Mouse (Mus musculus): ENCODE data around the gene Abraxas1.

Abraxas1 gene

GRCm38 (mm10) chr5:100779002-100779401 is 41.8 kb downstream of the Abraxas1 start:
- TF ChIP-seq GATA4 (IDR thresholded peaks at IDR 0.05; ENCODE audit: insufficient replicate concordance, low read length) = no peak

GRCm38 (mm10) chr5:100776900-100777299 is 43.9 kb downstream of the Abraxas1 start:
- no peak for TF ChIP-seq GATA4 (IDR thresholded peaks at IDR 0.05; ENCODE audit: insufficient replicate concordance, low read length)

- TF ChIP-seq GATA4 (IDR thresholded peaks at IDR 0.05; ENCODE audit: insufficient replicate concordance, low read length) = no peak
Measured at GRCm38 (mm10) chr5:100775778-100776404, 44.9 kb downstream of the Abraxas1 start.

- TF ChIP-seq GATA4 (IDR thresholded peaks at IDR 0.05; ENCODE audit: insufficient replicate concordance, low read length) = no peak
Measured at GRCm38 (mm10) chr5:100771575-100771974, 49.2 kb downstream of the Abraxas1 start.

- no peak for TF ChIP-seq GATA4 (IDR thresholded peaks at IDR 0.05; ENCODE audit: insufficient replicate concordance, low read length)
Measured at GRCm38 (mm10) chr5:100766026-100766425, 54.7 kb downstream of the Abraxas1 start.

- no peak for TF ChIP-seq GATA4 (IDR thresholded peaks at IDR 0.05; ENCODE audit: insufficient replicate concordance, low read length)
Measured at GRCm38 (mm10) chr5:100761736-100762135, 59.0 kb downstream of the Abraxas1 start.

GRCm38 (mm10) chr5:100760049-100760663 is 60.6 kb downstream of the Abraxas1 start:
- TF ChIP-seq GATA4 (IDR thresholded peaks at IDR 0.05; ENCODE audit: insufficient replicate concordance, low read length) = no peak

- TF ChIP-seq GATA4 (IDR thresholded peaks at IDR 0.05; ENCODE audit: insufficient replicate concordance, low read length) = no peak
Measured at GRCm38 (mm10) chr5:100758121-100758520, 62.6 kb downstream of the Abraxas1 start.

Measured in liver, adult (tissue).